Mouse (Mus musculus): ENCODE results near the gene Kctd3. TPM values are rescaled to one million over a fixed set of nuclear protein-coding genes. Genes with fewer than 3 reads are reported as not detected.
A peak's percentile ranks its signal among the peaks of the same experiment; 100 is the strongest.
"Not testable (repeated sequence)": the region's sequence is repeated elsewhere in the genome, so short reads cannot be mapped to it uniquely, and the experiment has no call there.

The Kctd3 gene
- polyA plus RNA-seq, 1 experiment from 2014 or later, result 28.5 TPM

GRCm38 (mm10) chr1:189047918-189048317, 40.3 kb upstream of the Kctd3 start:
- no peak overlapping the region for H3K27ac ChIP-seq (replicated peaks; ENCODE audit: low read depth, low read length)
- no peaks in the 10 kb centered on the region for H3K9me3 ChIP-seq (ENCODE audit: control insufficient read depth, low read length)
- H3K4me2 ChIP-seq (ENCODE audit: low read depth, low read length), result no peak overlapping the region
- no peaks in the 10 kb centered on the region for H3K27me3 ChIP-seq (replicated peaks; ENCODE audit: control insufficient read depth, insufficient read depth, low read length)
- WGBS, result 87% methylated on average over 3 of the region's 3 CpGs
- no peaks in the 10 kb centered on the region for H3K36me3 ChIP-seq (ENCODE audit: control insufficient read depth, insufficient read depth, low read length)
- ATAC-seq (ENCODE audit: low read depth), result no peak
- DNase-seq (ENCODE audit: low spot score), result no peak
- H3K4me3 ChIP-seq (ENCODE audit: low read depth, low read length), result no peak overlapping the region
- no peak overlapping the region for H3K9ac ChIP-seq (ENCODE audit: low read depth, low read length)
- H3K4me1 ChIP-seq (ENCODE audit: control insufficient read depth, insufficient read depth, low read length), result no peaks in the 10 kb centered on the region

- no peak overlapping the region for H3K4me3 ChIP-seq (ENCODE audit: low read depth, low read length)
- H3K27me3 ChIP-seq (replicated peaks; ENCODE audit: control insufficient read depth, insufficient read depth, low read length), result no peaks in the 10 kb centered on the region
- H3K36me3 ChIP-seq (ENCODE audit: control insufficient read depth, insufficient read depth, low read length), result no peaks in the 10 kb centered on the region
- no peak for DNase-seq (ENCODE audit: low spot score)
- no peaks in the 10 kb centered on the region for H3K9me3 ChIP-seq (ENCODE audit: control insufficient read depth, low read length)
- H3K4me1 ChIP-seq (ENCODE audit: control insufficient read depth, insufficient read depth, low read length), result no peaks in the 10 kb centered on the region
- H3K4me2 ChIP-seq (ENCODE audit: low read depth, low read length), result no peak overlapping the region
- no peak for ATAC-seq (ENCODE audit: low read depth)
- 73% methylated on average over 3 of the region's 3 CpGs for WGBS
- H3K27ac ChIP-seq (replicated peaks; ENCODE audit: low read depth, low read length), result no peak overlapping the region
- H3K9ac ChIP-seq (ENCODE audit: low read depth, low read length), result no peak overlapping the region
Observed at GRCm38 (mm10) chr1:189046831-189047230, 39.2 kb upstream of the Kctd3 start.

GRCm38 (mm10) chr1:189046301-189046700, 38.7 kb upstream of the Kctd3 start:
- no peak for DNase-seq (ENCODE audit: low spot score)
- WGBS, result 79% methylated on average over 3 of the region's 3 CpGs
- H3K4me3 ChIP-seq (ENCODE audit: low read depth, low read length), result no peak overlapping the region
- no peaks in the 10 kb centered on the region for H3K4me1 ChIP-seq (ENCODE audit: control insufficient read depth, insufficient read depth, low read length)
- H3K4me2 ChIP-seq (ENCODE audit: low read depth, low read length), result no peak overlapping the region
- no peak overlapping the region for H3K27ac ChIP-seq (replicated peaks; ENCODE audit: low read depth, low read length)
- H3K9ac ChIP-seq (ENCODE audit: low read depth, low read length), result no peak overlapping the region
- no peaks in the 10 kb centered on the region for H3K36me3 ChIP-seq (ENCODE audit: control insufficient read depth, insufficient read depth, low read length)
- no peak for ATAC-seq (ENCODE audit: low read depth)
- no peaks in the 10 kb centered on the region for H3K9me3 ChIP-seq (ENCODE audit: control insufficient read depth, low read length)
- H3K27me3 ChIP-seq (replicated peaks; ENCODE audit: control insufficient read depth, insufficient read depth, low read length), result no peaks in the 10 kb centered on the region

- 77% methylated on average over 12 of the region's 12 CpGs for WGBS
- H3K9me3 ChIP-seq (ENCODE audit: control insufficient read depth, low read length), result 0 out of 2 replicates have a peak, but pooled peaks cover 3% of the 10 kb centered on the region
- no peak overlapping the region for H3K27ac ChIP-seq (replicated peaks; ENCODE audit: low read depth, low read length)
- H3K4me3 ChIP-seq (ENCODE audit: low read depth, low read length), result no peak overlapping the region
- no peak overlapping the region for H3K4me2 ChIP-seq (ENCODE audit: low read depth, low read length)
- no peaks in the 10 kb centered on the region for H3K27me3 ChIP-seq (replicated peaks; ENCODE audit: control insufficient read depth, insufficient read depth, low read length)
- no peak for DNase-seq (ENCODE audit: low spot score)
- H3K36me3 ChIP-seq (ENCODE audit: control insufficient read depth, insufficient read depth, low read length), result no peaks in the 10 kb centered on the region
- ATAC-seq (ENCODE audit: low read depth), result no peak
- no peak overlapping the region for H3K9ac ChIP-seq (ENCODE audit: low read depth, low read length)
- no peaks in the 10 kb centered on the region for H3K4me1 ChIP-seq (ENCODE audit: control insufficient read depth, insufficient read depth, low read length)
Observed at GRCm38 (mm10) chr1:189041261-189041660, 33.6 kb upstream of the Kctd3 start.

- DNase-seq (ENCODE audit: low spot score) (no peak), ATAC-seq (ENCODE audit: low read depth) (no peak)
- 95% methylated on average over 5 of the region's 5 CpGs for WGBS
- Histone ChIP-seq H3K27me3 (replicated peaks; ENCODE audit: control insufficient read depth, insufficient read depth, low read length) (no peaks in the 10 kb centered on the region), H3K9ac (ENCODE audit: low read depth, low read length) (no peak overlapping the region), H3K9me3 (ENCODE audit: control insufficient read depth, low read length) (0 out of 2 replicates have a peak, but pooled peaks cover 3% of the 10 kb centered on the region), H3K4me1 (ENCODE audit: control insufficient read depth, insufficient read depth, low read length) (no peaks in the 10 kb centered on the region), H3K4me2 (ENCODE audit: low read depth, low read length) (no peak overlapping the region), H3K27ac (replicated peaks; ENCODE audit: low read depth, low read length) (no peak overlapping the region), H3K36me3 (ENCODE audit: control insufficient read depth, insufficient read depth, low read length) (no peaks in the 10 kb centered on the region), H3K4me3 (ENCODE audit: low read depth, low read length) (no peak overlapping the region)
Observed at GRCm38 (mm10) chr1:189039348-189039747, 31.7 kb upstream of the Kctd3 start.

GRCm38 (mm10) chr1:189032817-189033216, 25.2 kb upstream of the Kctd3 start:
- not testable (repeated sequence) for H3K4me1 ChIP-seq (ENCODE audit: control insufficient read depth, insufficient read depth, low read length); H3K4me3 ChIP-seq (ENCODE audit: low read depth, low read length); ATAC-seq (ENCODE audit: low read depth); H3K36me3 ChIP-seq (ENCODE audit: control insufficient read depth, insufficient read depth, low read length); H3K27me3 ChIP-seq (replicated peaks; ENCODE audit: control insufficient read depth, insufficient read depth, low read length); H3K27ac ChIP-seq (replicated peaks; ENCODE audit: low read depth, low read length); H3K9ac ChIP-seq (ENCODE audit: low read depth, low read length); H3K9me3 ChIP-seq (ENCODE audit: control insufficient read depth, low read length); H3K4me2 ChIP-seq (ENCODE audit: low read depth, low read length); DNase-seq (ENCODE audit: low spot score)
- 92% methylated on average over 2 of the region's 2 CpGs for WGBS

DNA sequence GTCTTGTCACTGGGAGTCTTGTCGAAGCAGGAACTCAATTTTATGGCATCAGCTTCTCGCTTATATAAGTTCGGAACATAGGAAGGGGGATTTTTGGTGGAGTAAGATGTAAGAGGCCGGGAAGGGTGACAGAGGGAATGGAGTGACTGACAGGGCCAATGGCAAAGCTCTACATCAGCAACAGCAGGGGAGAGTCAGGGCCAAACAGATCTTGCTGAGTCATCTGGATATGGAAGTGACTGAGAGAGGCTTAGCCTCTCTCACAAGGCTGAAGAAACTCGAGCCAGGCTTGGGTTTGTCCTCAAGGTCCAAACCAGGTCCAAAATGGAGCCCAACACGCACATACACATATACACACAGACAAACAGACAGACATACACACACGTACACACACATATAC, 23.3 kb upstream of the Kctd3 start:
- H3K9me3 ChIP-seq (ENCODE audit: control insufficient read depth, low read length), result no peaks in the 10 kb centered on the region
- ATAC-seq (ENCODE audit: low read depth) (no peak), DNase-seq (ENCODE audit: low spot score) (no peak)
- H3K4me3 ChIP-seq (ENCODE audit: low read depth, low read length), result no peak overlapping the region
- H3K27ac ChIP-seq (replicated peaks; ENCODE audit: low read depth, low read length), result no peak overlapping the region
- no peak overlapping the region for H3K9ac ChIP-seq (ENCODE audit: low read depth, low read length)
- 82% methylated on average over 7 of the region's 7 CpGs for WGBS
- H3K4me2 ChIP-seq (ENCODE audit: low read depth, low read length), result no peak overlapping the region
- H3K27me3 ChIP-seq (replicated peaks; ENCODE audit: control insufficient read depth, insufficient read depth, low read length), result no peaks in the 10 kb centered on the region
- no peaks in the 10 kb centered on the region for H3K4me1 ChIP-seq (ENCODE audit: control insufficient read depth, insufficient read depth, low read length)
- no peaks in the 10 kb centered on the region for H3K36me3 ChIP-seq (ENCODE audit: control insufficient read depth, insufficient read depth, low read length)

DNA sequence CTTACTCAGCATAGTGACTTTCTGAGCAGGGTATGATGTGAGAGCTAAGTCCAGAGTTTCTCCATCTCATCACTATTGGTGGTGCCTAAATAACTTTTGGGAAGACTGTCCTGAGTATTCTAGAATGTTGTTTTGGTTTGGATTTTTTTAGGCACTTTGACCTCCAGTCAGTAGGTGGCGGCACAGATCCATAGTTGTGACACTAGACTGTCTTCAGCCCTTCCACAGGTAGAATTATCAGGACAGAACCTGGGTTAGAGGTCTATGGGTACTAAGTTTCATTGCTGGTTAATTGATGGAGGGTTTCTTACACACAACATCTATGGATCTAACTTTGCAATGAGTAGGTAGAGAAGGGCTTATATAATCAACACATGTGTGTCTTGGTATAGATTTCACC, 20.6 kb upstream of the Kctd3 start:
- no peak for ATAC-seq (ENCODE audit: low read depth)
- no peaks in the 10 kb centered on the region for H3K9me3 ChIP-seq (ENCODE audit: control insufficient read depth, low read length)
- no peaks in the 10 kb centered on the region for H3K36me3 ChIP-seq (ENCODE audit: control insufficient read depth, insufficient read depth, low read length)
- 56% methylated on average over 1 of the region's 1 CpGs for WGBS
- no peaks in the 10 kb centered on the region for H3K27me3 ChIP-seq (replicated peaks; ENCODE audit: control insufficient read depth, insufficient read depth, low read length)
- no peak overlapping the region for H3K4me3 ChIP-seq (ENCODE audit: low read depth, low read length)
- H3K9ac ChIP-seq (ENCODE audit: low read depth, low read length), result no peak overlapping the region
- no peak overlapping the region for H3K4me2 ChIP-seq (ENCODE audit: low read depth, low read length)
- H3K27ac ChIP-seq (replicated peaks; ENCODE audit: low read depth, low read length), result no peak overlapping the region
- no peaks in the 10 kb centered on the region for H3K4me1 ChIP-seq (ENCODE audit: control insufficient read depth, insufficient read depth, low read length)
- DNase-seq (ENCODE audit: low spot score), result no peak

GRCm38 (mm10) chr1:189026885-189027284, 19.2 kb upstream of the Kctd3 start:
- WGBS, result 58% methylated on average over 8 of the region's 8 CpGs

More at GRCm38 (mm10) chr1:189026885-189027284, 19.2 kb upstream of the Kctd3 start:
- Histone ChIP-seq H3K27ac (replicated peaks; ENCODE audit: low read depth, low read length) (no peak overlapping the region), H3K36me3 (ENCODE audit: control insufficient read depth, insufficient read depth, low read length) (no peaks in the 10 kb centered on the region), H3K4me1 (ENCODE audit: control insufficient read depth, insufficient read depth, low read length) (no peaks in the 10 kb centered on the region), H3K4me3 (ENCODE audit: low read depth, low read length) (no peak overlapping the region), H3K9ac (ENCODE audit: low read depth, low read length) (no peak overlapping the region), H3K27me3 (replicated peaks; ENCODE audit: control insufficient read depth, insufficient read depth, low read length) (no peaks in the 10 kb centered on the region), H3K9me3 (ENCODE audit: control insufficient read depth, low read length) (no peaks in the 10 kb centered on the region), H3K4me2 (ENCODE audit: low read depth, low read length) (no peak overlapping the region)
- ATAC-seq (ENCODE audit: low read depth), result no peak
- peak; percentile 70 for DNase-seq (ENCODE audit: low spot score)
